Mouse (Mus musculus) central nervous system, embryonic 14 days (tissue): ENCODE results near the gene 1700012B07Rik. TPM values are rescaled to one million over a fixed set of nuclear protein-coding genes. Genes with fewer than 3 reads are reported as not detected.

Experiments
- polyA plus RNA-seq: library from polyadenylated mRNA; depleted of rRNA; stranded (reverse); fragments of >200 nt; gene quantifications from 2 replicates; pipeline ENCODE4 v1.2.3, GENCODE M21; 2012; rRNA removed

1700012B07Rik gene
- polyA plus RNA-seq, result not detected in 2 replicates

DNA sequence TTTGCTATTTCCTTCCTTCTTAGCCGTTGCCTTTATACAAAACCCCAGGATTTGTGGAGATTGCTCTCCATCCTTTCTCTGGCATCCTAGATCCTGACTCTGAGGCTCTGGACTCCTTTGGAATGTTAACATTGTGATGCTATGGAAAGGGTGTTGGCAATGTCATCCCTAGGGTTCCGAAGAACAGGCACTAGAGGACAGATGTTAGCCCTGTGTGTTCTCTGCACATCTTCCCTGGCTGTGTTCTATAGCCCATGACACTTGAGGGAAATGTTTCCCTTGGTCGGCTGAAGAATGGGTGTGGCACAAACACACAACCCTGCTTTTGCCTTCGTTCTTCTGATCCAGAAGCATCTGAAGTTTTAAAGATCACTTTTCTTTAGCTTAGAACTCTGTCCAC, at the start of gene 1700012B07Rik:
TSS of gene 1700012B07Rik (minus strand) at position 101 of the 400 bp plus-strand sequence.

Other genes starting within 250 kb of the 1700012B07Rik start
- 9.3 and 16.5 TPM in 2 replicates for gene Wipi1, start 216.1 kb downstream of the 1700012B07Rik start, polyA plus RNA-seq
- gene Prkar1a, start 178.6 kb downstream of the 1700012B07Rik start, polyA plus RNA-seq, result 252 and 264 TPM in 2 replicates
- 3.7 and 5.6 TPM in 2 replicates for gene Fam20a, start 105.8 kb downstream of the 1700012B07Rik start, polyA plus RNA-seq
- gene Abca8b, start 167.8 kb upstream of the 1700012B07Rik start, polyA plus RNA-seq, result 2.2 and 3.0 TPM in 2 replicates